In genomic region chr1:130835161-130835936, GRCm38 (mm10) we compare ENCODE assay signal across 17 mouse cellular contexts. TPM values are rescaled to one million over a fixed set of nuclear protein-coding genes. Genes with fewer than 3 reads are reported as not detected.
DNase-seq lines count a peak whose midpoint lies in the region; ATAC-seq lines count a peak whose summit lies in the region.
"Had no signal": no experiment of that assay in that cellular context is flagged by ENCODE, and none has a peak within 500 bp of the region (broad histone marks: within the 10 kb centered on the region; RNA-seq: fewer than 3 reads in every experiment).

No protein-coding gene starts in this region.

- peaks cover 13% of the 10 kb centered on the region for H3K4me1 ChIP-seq in kidney, embryonic 15.5 days
- H3K4me1 ChIP-seq in hindbrain, embryonic 11.5 days (replicated peaks; ENCODE audit: control insufficient read depth, insufficient read depth, low read length), result no peaks in the 10 kb centered on the region
- H3K4me1 ChIP-seq: neural tube, embryonic 15.5 days had no signal

- no peak overlapping the region for H3K9ac ChIP-seq in kidney, embryonic 15.5 days
- H3K9ac ChIP-seq in hindbrain, embryonic 11.5 days (ENCODE audit: low read depth, low read length), result no peak overlapping the region
- H3K9ac ChIP-seq: heart, embryonic 15.5 days; hindbrain, embryonic 14.5 days; lung, embryonic 14.5 days; neural tube, embryonic 15.5 days had no signal

- H3K4me2 ChIP-seq in kidney, embryonic 15.5 days, result no peak overlapping the region
- H3K4me2 ChIP-seq in hindbrain, embryonic 11.5 days (replicated peaks; ENCODE audit: low read depth, low read length), result no peak overlapping the region
- H3K4me2 ChIP-seq: heart, embryonic 15.5 days; hindbrain, embryonic 14.5 days; lung, embryonic 14.5 days; neural tube, embryonic 15.5 days had no signal

- H3K9me3 ChIP-seq in kidney, embryonic 15.5 days (replicated peaks), result no peaks in the 10 kb centered on the region
- H3K9me3 ChIP-seq in hindbrain, embryonic 11.5 days (ENCODE audit: control insufficient read depth, low read length), result no peaks in the 10 kb centered on the region
- H3K9me3 ChIP-seq: heart, embryonic 15.5 days; neural tube, embryonic 15.5 days had no signal

- no peak overlapping the region for H3K27ac ChIP-seq in kidney, embryonic 15.5 days
- no peak overlapping the region for H3K27ac ChIP-seq in hindbrain, embryonic 11.5 days (ENCODE audit: low read depth, low read length)
- H3K27ac ChIP-seq: heart, embryonic 15.5 days; hindbrain, embryonic 14.5 days; kidney, postnatal 0 days; neural tube, embryonic 15.5 days had no signal

- WGBS in kidney, embryonic 15.5 days, result 80% methylated on average over 6 of the region's 6 CpGs
- 86% methylated on average over 6 of the region's 6 CpGs for WGBS in hindbrain, embryonic 11.5 days

- H3K4me3 ChIP-seq in kidney, embryonic 15.5 days (replicated peaks), result no peak overlapping the region
- H3K4me3 ChIP-seq in hindbrain, embryonic 11.5 days (ENCODE audit: low read depth, low read length), result no peak overlapping the region
- H3K4me3 ChIP-seq: heart, embryonic 15.5 days; neural tube, embryonic 15.5 days had no signal

- intact Hi-C loops in left cerebral cortex, postnatal 4 days (cut with DNase I), result no loop called here

- peak; percentile 53 to 79 for DNase-seq in kidney, adult 8-10 months
- DNase-seq in adipocyte (ENCODE audit: low spot score), result peak; percentile 35
- DNase-seq in cerebellum, adult 11 months, result peak; percentile 13
- peak; percentile 7 to 69 for DNase-seq in layer of hippocampus, adult 18-20 months (ENCODE audit: low spot score in 2 of 2)
- no peak for DNase-seq in left cerebral cortex, postnatal 4 days
- DNase-seq in hindbrain, embryonic 11.5 days (ENCODE audit: low spot score), result no peak
- DNase-seq: lung, embryonic 14.5 days had no signal

- H3K36me3 ChIP-seq in kidney, embryonic 15.5 days, result no peaks in the 10 kb centered on the region
- H3K36me3 ChIP-seq in hindbrain, embryonic 11.5 days (ENCODE audit: control insufficient read depth, insufficient read depth, low read length), result no peaks in the 10 kb centered on the region
- H3K36me3 ChIP-seq: heart, embryonic 15.5 days; neural tube, embryonic 15.5 days had no signal

- no peak for ATAC-seq in kidney, embryonic 15.5 days (replicated peaks; ENCODE audit: low FRiP score)
- ATAC-seq in hindbrain, embryonic 11.5 days (ENCODE audit: low FRiP score), result no peak

- no peaks in the 10 kb centered on the region for H3K27me3 ChIP-seq in kidney, embryonic 15.5 days
- no peaks in the 10 kb centered on the region for H3K27me3 ChIP-seq in hindbrain, embryonic 11.5 days (ENCODE audit: control insufficient read depth, insufficient read depth, low read length)
- H3K27me3 ChIP-seq: heart, embryonic 15.5 days; neural tube, embryonic 15.5 days had no signal

RNA-seq across cellular contexts. Expression of gene Pigr, which starts 8.9 kb away (rescaled TPM):
- polyA plus RNA-seq in kidney, embryonic 15.5 days (2015; fragmentation: Nextera tagmentation; extraction: Ambion mirVana), result 0.05 TPM in 1 of 2 replicates, not detected in the other
- not detected for total RNA-seq in layer of hippocampus, adult 18-20 months (2021)
- not detected for total RNA-seq in left cerebral cortex, postnatal 4 days (2021)
- polyA plus RNA-seq in hindbrain, embryonic 11.5 days (2014; fragmentation: Nextera tagmentation; extraction: Ambion mirVana), result not detected in 2 replicates
- total RNA-seq: left cerebral cortex, postnatal 25 days; megakaryocyte progenitor cell, adult 5-6 weeks; monocyte, adult 5-6 weeks had no signal
- polyA plus RNA-seq: embryonic facial prominence, embryonic 11.5 days; heart, embryonic 15.5 days; hindbrain, embryonic 14.5 days; lung, embryonic 14.5 days; neural tube, embryonic 15.5 days had no signal

RNA-seq across cellular contexts. Expression of gene Fcmr, which starts 30.1 kb away (rescaled TPM):
- 0.47 TPM in 1 of 2 replicates, not detected in the other for polyA plus RNA-seq in kidney, embryonic 15.5 days (2015; fragmentation: Nextera tagmentation; extraction: Ambion mirVana)
- not detected for total RNA-seq in layer of hippocampus, adult 18-20 months (2021)
- 1 to 10 TPM in 1 of 2 experiments, not detected in 1; 1.1 TPM for total RNA-seq in left cerebral cortex, postnatal 4 days (2021)
- not detected in 2 replicates for polyA plus RNA-seq in hindbrain, embryonic 11.5 days (2014; fragmentation: Nextera tagmentation; extraction: Ambion mirVana)
- total RNA-seq: left cerebral cortex, postnatal 25 days; megakaryocyte progenitor cell, adult 5-6 weeks had no signal
- polyA plus RNA-seq: embryonic facial prominence, embryonic 11.5 days; lung, embryonic 14.5 days had no signal

RNA-seq across cellular contexts. Expression of gene Fcamr, which starts 34.6 kb away (rescaled TPM):
- not detected in 2 replicates for polyA plus RNA-seq in kidney, embryonic 15.5 days (2015; fragmentation: Nextera tagmentation; extraction: Ambion mirVana)
- total RNA-seq in layer of hippocampus, adult 18-20 months (2021), result not detected
- not detected for total RNA-seq in left cerebral cortex, postnatal 4 days (2021)
- polyA plus RNA-seq in hindbrain, embryonic 11.5 days (2014; fragmentation: Nextera tagmentation; extraction: Ambion mirVana), result 0.14 TPM in 1 of 2 replicates, not detected in the other
- total RNA-seq: left cerebral cortex, postnatal 25 days; megakaryocyte progenitor cell, adult 5-6 weeks; monocyte, adult 5-6 weeks had no signal
- polyA plus RNA-seq: embryonic facial prominence, embryonic 11.5 days; hindbrain, embryonic 14.5 days; lung, embryonic 14.5 days; neural tube, embryonic 15.5 days had no signal

RNA-seq across cellular contexts. Expression of gene Il24, which starts 51.9 kb away (rescaled TPM):
- polyA plus RNA-seq in kidney, embryonic 15.5 days (2015; fragmentation: Nextera tagmentation; extraction: Ambion mirVana), result 0.13 TPM in 1 of 2 replicates, not detected in the other
- total RNA-seq in layer of hippocampus, adult 18-20 months (2021), result not detected
- total RNA-seq in left cerebral cortex, postnatal 4 days (2021), result not detected
- polyA plus RNA-seq in hindbrain, embryonic 11.5 days (2014; fragmentation: Nextera tagmentation; extraction: Ambion mirVana), result not detected in 2 replicates
- total RNA-seq: adrenal gland, adult 18-20 months; left cerebral cortex, postnatal 25 days; megakaryocyte progenitor cell, adult 5-6 weeks; monocyte, adult 5-6 weeks had no signal
- polyA plus RNA-seq: embryonic facial prominence, embryonic 11.5 days; heart, embryonic 15.5 days; hindbrain, embryonic 14.5 days; kidney, postnatal 0 days; lung, embryonic 14.5 days; neural tube, embryonic 15.5 days had no signal

Comparison
In these comparisons a context has a peak if more than half of its experiments do, and no peak if none do; other contexts are left out.
1. DNase-seq: peak in kidney, adult 8-10 months (2 of 2), adipocyte (single experiment), cerebellum, adult 11 months (single experiment) and layer of hippocampus, adult 18-20 months (2 of 2); none in left cerebral cortex, postnatal 4 days (single experiment) and hindbrain, embryonic 11.5 days (single experiment).